Mouse (Mus musculus) brain, embryonic 14.5 days (tissue): Measurements from ENCODE around the gene Lipe. TPM values are rescaled to one million over a fixed set of nuclear protein-coding genes. Genes with fewer than 3 reads are reported as not detected.
"Not testable (repeated sequence)": the region's sequence is repeated elsewhere in the genome, so short reads cannot be mapped to it uniquely, and the experiment has no call there.

ENCODE experiments used
- DNase-seq: peaks from one replicate; pipeline ENCODE4 v3.0.0-alpha.2; 2011; ENCODE audit warnings: low read depth
- CTCF ChIP-seq: fragments of 200-500 bp; IDR thresholded peaks from 2 replicates; pipeline ENCODE4 v1.5.1; 2012; ENCODE audit warnings: inconsistent platforms, mild to moderate bottlenecking, moderate library complexity, borderline replicate concordance; ENCODE audit not compliant: insufficient read depth, insufficient read length; ENCODE audit errors: extremely low read depth
- POLR2A ChIP-seq: fragments of 200-500 bp; IDR thresholded peaks from 2 replicates; pipeline ENCODE4 v1.6.1; 2012; ENCODE audit warnings: mild to moderate bottlenecking, inconsistent platforms, borderline replicate concordance; ENCODE audit not compliant: poor library complexity, insufficient read depth, insufficient read length, severe bottlenecking; ENCODE audit errors: extremely low read depth
- polyA plus RNA-seq: library from polyadenylated mRNA; depleted of rRNA; stranded (reverse); fragments of >200 nt; gene quantifications from 2 replicates; pipeline ENCODE4 v1.2.3, GENCODE M21; 2012

Lipe gene
- polyA plus RNA-seq, 1 experiment = 13.0 TPM

GRCm38 (mm10) chr7:25411861-25412260 is 13.4 kb upstream of the Lipe start:
- DNase-seq = no peak
- TF ChIP-seq CTCF (no peak), POLR2A (no peak)

GRCm38 (mm10) chr7:25410969-25411615 is 12.6 kb upstream of the Lipe start:
- DNase-seq = no peak
- TF ChIP-seq POLR2A (no peak), CTCF (no peak)

GRCm38 (mm10) chr7:25409114-25409760 is 10.7 kb upstream of the Lipe start:
- TF ChIP-seq POLR2A (no peak), CTCF (peak; percentile 40; the same call in 1 of the 2 replicates)
- DNase-seq = peak; percentile 50

GRCm38 (mm10) chr7:25406468-25406867 is 8.0 kb upstream of the Lipe start:
- TF ChIP-seq POLR2A (no peak), CTCF (no peak)
- no peak for DNase-seq

GRCm38 (mm10) chr7:25402671-25403101 is 4.2 kb upstream of the Lipe start:
- TF ChIP-seq POLR2A (no peak), CTCF (peak; percentile 48; the same call in 1 of the 2 replicates)
- peak; percentile 20 for DNase-seq

- no peak for TF ChIP-seq CTCF
- DNase-seq = no peak
Observed at GRCm38 (mm10) chr7:25401986-25402385, 3.5 kb upstream of the Lipe start.

- no peak for DNase-seq
- TF ChIP-seq POLR2A (no peak), CTCF (no peak)
Observed at GRCm38 (mm10) chr7:25401551-25401950, 3.0 kb upstream of the Lipe start.

- DNase-seq = not testable (repeated sequence)
Observed at GRCm38 (mm10) chr7:25399028-25399427, 518 bp upstream of the Lipe start.

GRCm38 (mm10) chr7:25396621-25397020 is 1.9 kb downstream of the Lipe start:
- TF ChIP-seq POLR2A (no peak), CTCF (no peak)
- DNase-seq = no peak

- no peak for TF ChIP-seq POLR2A
- TF ChIP-seq CTCF = no peak
- DNase-seq = peak; percentile 98
Observed at GRCm38 (mm10) chr7:25395558-25396521, 2.7 kb downstream of the Lipe start.

GRCm38 (mm10) chr7:25395186-25395557 is 3.3 kb downstream of the Lipe start:
- DNase-seq = no peak
- 0 out of 2 replicates have a peak, but pooled peaks have one; percentile 7 for TF ChIP-seq POLR2A
- TF ChIP-seq CTCF = no peak
